Mouse (Mus musculus) heart, postnatal 10 days (tissue): ENCODE data around the gene Akr1c19. TPM values are rescaled to one million over a fixed set of nuclear protein-coding genes. Genes with fewer than 3 reads are reported as not detected.
"Not testable (repeated sequence)": the region's sequence is repeated elsewhere in the genome, so short reads cannot be mapped to it uniquely, and the experiment has no call there.

Experiments used
- DNase-seq, 2 experiments: peaks; one replicate each; pipeline ENCODE4 v3.0.0; 2021
- intact Hi-C: fragments of 180-260 bp; cut with DNase I; formaldehyde crosslinking; loops from one replicate; pipeline ENCODE4 v1.15.1; 2025
- total RNA-seq, 2 experiments: library from RNA; stranded (reverse); gene quantifications; 2 replicates each; pipeline ENCODE4 v1.2.3; 2021

The Akr1c19 gene
- total RNA-seq, 2 experiments from 2014 or later, result 2.4 to 3.0 TPM

GRCm38 (mm10) chr13:4265047-4265446, 36.5 kb downstream of the Akr1c19 start:
- no peak for DNase-seq
- intact Hi-C loops, result no loop called here

GRCm38 (mm10) chr13:4265455-4265854, 37.0 kb downstream of the Akr1c19 start:
- intact Hi-C loops, result not testable (repeated sequence)

GRCm38 (mm10) chr13:4270860-4271259, 42.4 kb downstream of the Akr1c19 start:
- intact Hi-C loops, result no loop called here
- no peak for DNase-seq

More at GRCm38 (mm10) chr13:4265455-4265854, 37.0 kb downstream of the Akr1c19 start:
- DNase-seq, result not testable (repeated sequence)

- no peak for DNase-seq
- intact Hi-C loops, result no loop called here
Measured at GRCm38 (mm10) chr13:4277526-4277925, 49.0 kb downstream of the Akr1c19 start.

- intact Hi-C loops, result no loop called here
- no peak for DNase-seq
Measured at GRCm38 (mm10) chr13:4279284-4279683, 50.8 kb downstream of the Akr1c19 start, which contains the start of gene Akr1c12. Gene Akr1c12 (minus strand): TSS chr13:4279433.

GRCm38 (mm10) chr13:4281471-4282412, 53.2 kb downstream of the Akr1c19 start:
- DNase-seq, result peak; percentile 52 to 73
- intact Hi-C loops, result loop anchor here (1.0 to 5.0 kb wide), 6 partner anchors 93 to 614 kb away; no protein-coding TSS in a partner anchor

- DNase-seq, result no peak
- intact Hi-C loops, result no loop called here
Measured at GRCm38 (mm10) chr13:4296991-4297390, 68.5 kb downstream of the Akr1c19 start.

Other genes with a start within 250 kb of the Akr1c19 start
- 10 to 100 TPM; 13.0 to 13.5 TPM for gene Akr1c14, start 179.7 kb upstream of the Akr1c19 start, total RNA-seq
- not detected for gene Akr1c18, start 78.0 kb upstream of the Akr1c19 start, total RNA-seq
- 1 to 10 TPM; 1.6 to 1.7 TPM for gene Akr1c13, start 37.5 kb upstream of the Akr1c19 start, total RNA-seq
- gene Akr1c12, start 50.7 kb downstream of the Akr1c19 start, total RNA-seq, result not detected
- gene Akr1c6, start 205.6 kb downstream of the Akr1c19 start, total RNA-seq, result not detected